Mouse (Mus musculus): ENCODE results near the gene Vmn1r157.
"Not testable (repeated sequence)": the region's sequence is repeated elsewhere in the genome, so short reads cannot be mapped to it uniquely, and the experiment has no call there.

DNA sequence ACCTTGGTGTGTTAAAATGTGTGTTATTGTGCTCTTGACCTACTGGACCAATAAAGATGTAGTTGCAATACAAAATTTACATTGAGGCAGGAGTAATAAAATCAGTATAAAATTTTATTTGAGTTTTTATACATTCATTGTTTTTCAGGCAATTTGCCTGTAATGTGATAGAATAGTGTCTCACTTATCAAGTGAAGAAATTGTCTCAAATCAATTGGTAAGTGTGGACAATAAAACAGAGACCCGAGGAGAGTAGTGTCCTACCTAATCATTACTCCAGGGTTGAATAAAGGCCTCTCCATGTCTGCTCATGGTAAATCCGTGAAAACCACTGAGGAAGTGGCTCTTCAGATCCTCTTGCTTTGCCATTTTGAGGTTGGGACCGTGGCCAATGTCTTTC is at the start of gene Vmn1r157:
- TF ChIP-seq CTCF (IDR thresholded peaks at IDR 0.05; ENCODE audit: low read depth, low read length); POLR2A (IDR thresholded peaks at IDR 0.05; ENCODE audit: extremely low read depth, insufficient read depth, low read length): not testable (repeated sequence)

Measured in liver, adult 2 months (tissue).